Mouse (Mus musculus): ENCODE results near the gene Csnk1g2.

- no peak for TF ChIP-seq CTCF (IDR thresholded peaks at IDR 0.05; ENCODE audit: borderline replicate concordance, insufficient read depth, low read depth, low read length)
- no peak for TF ChIP-seq POLR2A (IDR thresholded peaks at IDR 0.05; ENCODE audit: borderline replicate concordance, insufficient read depth, low read length)
Observed at GRCm38 (mm10) chr10:80575925-80576324, 46.7 kb upstream of the Csnk1g2 start.

Data from cerebellum, adult 2 months (tissue).